Mouse (Mus musculus) stomach, embryonic 16.5 days (tissue): ENCODE results near the gene Snapc1. TPM values are rescaled to one million over a fixed set of nuclear protein-coding genes. Genes with fewer than 3 reads are reported as not detected.
A peak's percentile ranks its signal among the peaks of the same experiment; 100 is the strongest.

Experiments used
- ATAC-seq: fragments of 200-750 bp; cut with Nextera tagmentation; 2 replicates; pipeline ENCODE4 v1.8.0; 2017; ENCODE audit warnings: moderate number of reproducible peaks, moderate TSS enrichment; ENCODE audit not compliant: insufficient read depth, low FRiP score
- H3K27ac ChIP-seq: fragments of 300-500 bp; sonication (generic); 2 replicates; pipeline ENCODE4 v1.5.1; 2014; ENCODE audit warnings: low read length
- H3K27me3 ChIP-seq: fragments of 300-500 bp; sonication (generic); 2 replicates; pipeline ENCODE4 v1.6.1; 2014; ENCODE audit warnings: low read length, control low read depth, mixed read lengths; ENCODE audit not compliant: control insufficient read depth, insufficient read depth
- H3K36me3 ChIP-seq: fragments of 300-500 bp; sonication (generic); 2 replicates; pipeline ENCODE4 v1.6.1; 2014; ENCODE audit warnings: low read length; ENCODE audit not compliant: control insufficient read depth, insufficient read depth
- H3K4me1 ChIP-seq: fragments of 300-500 bp; sonication (generic); 2 replicates; pipeline ENCODE4 v1.6.1; 2014; ENCODE audit warnings: low read length, control low read depth, mixed read lengths; ENCODE audit not compliant: control insufficient read depth, insufficient read depth
- H3K4me2 ChIP-seq: fragments of 300-500 bp; sonication (generic); 2 replicates; pipeline ENCODE4 v1.6.1; 2014; ENCODE audit warnings: low read depth, low read length, mixed read lengths
- H3K4me3 ChIP-seq: fragments of 300-500 bp; sonication (generic); replicated peaks from 2 replicates; pipeline ENCODE4 v1.5.1; 2014; ENCODE audit warnings: mild to moderate bottlenecking, low read length
- H3K9ac ChIP-seq: fragments of 300-500 bp; sonication (generic); 2 replicates; pipeline ENCODE4 v1.6.1; 2014; ENCODE audit warnings: low read length
- H3K9me3 ChIP-seq: fragments of 300-500 bp; sonication (generic); replicated peaks from 2 replicates; pipeline ENCODE4 v1.6.1; 2016; ENCODE audit warnings: low read length, control low read depth; ENCODE audit not compliant: control insufficient read depth
- WGBS: fragments of 180-500 bp; shearing (Covaris S2); extraction: QIAGEN DNeasy Blood & Tissue Kit; methylation state at CpG from one replicate; pipeline ENCODE4 v1.1.7; 2014; 5-methylcytosine and 5-hydroxymethylcytosine counted together
- polyA plus RNA-seq: library from polyadenylated mRNA; unstranded; fragments of >200 nt; fragmentation: Nextera tagmentation; extraction: Ambion mirVana; gene quantifications from 2 replicates; pipeline ENCODE4 v1.2.1, GENCODE M21; 2015

Gene Snapc1
- polyA plus RNA-seq, 1 experiment from 2014 or later = 21.2 TPM

DNA sequence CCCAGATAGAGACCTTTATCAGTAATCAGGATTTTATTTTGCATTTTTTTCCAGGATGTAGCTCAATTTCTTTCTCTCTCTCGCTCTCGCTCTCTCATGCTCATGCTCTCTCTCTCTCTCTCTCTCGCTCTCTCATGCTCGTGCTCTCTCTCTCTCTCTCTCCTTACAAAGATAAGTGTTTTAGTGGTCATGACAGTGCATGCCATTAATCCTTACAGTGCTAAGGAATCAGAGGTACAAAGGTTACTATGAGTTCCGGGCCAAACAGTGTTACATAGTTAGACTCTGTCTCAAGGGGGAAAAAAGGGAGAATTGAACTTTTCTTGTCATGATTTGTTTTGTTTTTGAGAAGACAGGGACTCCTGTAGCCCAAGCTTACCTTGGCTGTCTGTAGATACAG, 15.4 kb downstream of the Snapc1 start:
- ATAC-seq = no peak
- WGBS = 83% methylated on average over 5 of the region's 5 CpGs

DNA sequence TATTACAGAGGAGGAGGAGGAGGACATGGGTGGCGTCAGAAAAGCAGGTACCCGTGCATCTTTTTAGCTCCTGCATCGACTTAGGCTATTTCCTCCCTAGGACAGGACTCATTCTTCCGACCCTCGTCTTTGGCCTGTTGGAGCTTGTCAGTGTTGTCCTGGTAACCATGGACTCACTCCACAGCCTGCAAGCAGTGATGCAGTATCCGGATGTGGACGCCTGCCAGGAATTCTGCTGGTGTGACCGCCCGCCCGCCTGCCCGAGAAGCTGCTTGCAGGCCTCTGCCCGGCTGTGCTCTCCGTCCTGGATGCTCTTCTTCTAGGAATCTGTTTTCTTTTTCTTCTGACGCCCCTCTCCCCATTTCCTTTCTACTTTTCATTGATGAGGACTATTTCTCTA, 18.3 kb downstream of the Snapc1 start:
- Histone ChIP-seq H3K27me3 (no peaks in the 10 kb centered on the region), H3K4me2 (no peak overlapping the region), H3K36me3 (peaks cover 10% of the 10 kb centered on the region), H3K9ac (no peak overlapping the region), H3K4me1 (no peaks in the 10 kb centered on the region), H3K4me3 (no peak overlapping the region), H3K9me3 (no peaks in the 10 kb centered on the region), H3K27ac (no peak overlapping the region)
- 56% methylated on average over 14 of the region's 14 CpGs for WGBS
- peak; percentile 68; the same call in 1 of the 2 replicates for ATAC-seq

More for the DNA sequence above, 15.4 kb downstream of the Snapc1 start:
- Histone ChIP-seq H3K4me3 (no peak overlapping the region), H3K4me1 (no peaks in the 10 kb centered on the region), H3K36me3 (peaks cover 10% of the 10 kb centered on the region), H3K9ac (no peak overlapping the region), H3K27ac (no peak overlapping the region), H3K4me2 (no peak overlapping the region), H3K27me3 (no peaks in the 10 kb centered on the region), H3K9me3 (no peaks in the 10 kb centered on the region)

DNA sequence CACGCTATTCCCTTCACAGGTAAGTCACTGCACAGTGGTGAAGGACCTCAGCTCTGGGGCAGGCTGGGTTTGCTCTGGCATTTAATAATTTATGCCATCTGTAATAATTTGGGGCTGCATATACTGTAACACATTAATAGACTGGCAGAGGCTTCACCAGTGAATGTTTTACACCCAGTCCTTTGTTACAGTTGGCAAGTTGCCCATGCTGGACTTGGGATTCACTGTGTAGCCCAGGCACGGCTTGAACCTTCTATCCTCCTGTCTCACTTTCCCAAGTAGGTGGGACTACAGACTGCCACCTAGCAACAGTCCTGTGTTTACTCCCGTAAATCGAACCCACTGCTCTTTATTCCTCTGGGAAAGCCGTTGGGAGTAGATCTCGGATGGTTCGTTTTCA, 22.0 kb downstream of the Snapc1 start:
- no peak overlapping the region for H3K27ac ChIP-seq
- ATAC-seq = no peak
- WGBS = 83% methylated on average over 7 of the region's 7 CpGs
- H3K4me2 ChIP-seq = no peak overlapping the region
- H3K4me1 ChIP-seq = no peaks in the 10 kb centered on the region
- no peaks in the 10 kb centered on the region for H3K36me3 ChIP-seq
- no peaks in the 10 kb centered on the region for H3K27me3 ChIP-seq
- no peak overlapping the region for H3K9ac ChIP-seq
- H3K4me3 ChIP-seq = no peak overlapping the region
- H3K9me3 ChIP-seq = no peaks in the 10 kb centered on the region

DNA sequence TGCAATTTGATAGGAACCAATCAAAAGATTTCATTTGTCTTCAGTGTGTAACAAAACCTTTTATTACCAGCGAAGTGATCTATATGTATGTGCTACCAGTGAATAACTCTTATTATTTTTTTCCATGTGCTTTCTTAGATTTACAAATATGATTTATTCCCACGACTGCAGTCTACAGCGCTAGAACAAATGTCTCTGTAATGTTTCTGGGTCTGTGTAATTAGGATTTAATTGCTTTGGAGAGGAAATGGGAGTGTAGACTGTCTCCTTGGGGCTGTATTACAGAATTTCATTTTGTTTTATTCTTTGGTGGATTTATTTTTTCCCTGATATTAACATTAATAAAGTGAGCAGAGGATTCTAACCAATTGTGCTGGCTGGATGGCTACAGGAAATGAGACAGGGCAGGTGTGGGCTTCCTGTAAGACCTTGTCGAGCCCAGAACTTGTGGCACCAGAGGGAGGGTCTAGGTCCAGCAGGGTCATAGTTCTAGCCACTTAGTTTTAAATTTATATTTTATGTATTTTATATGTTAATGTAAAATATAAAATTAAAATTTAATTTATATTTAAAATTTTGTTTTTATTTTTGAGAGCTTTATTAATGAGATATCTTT, 24.2 kb downstream of the Snapc1 start:
- Histone ChIP-seq H3K9ac (no peak overlapping the region), H3K27me3 (no peaks in the 10 kb centered on the region), H3K27ac (no peak overlapping the region), H3K36me3 (no peaks in the 10 kb centered on the region), H3K9me3 (no peaks in the 10 kb centered on the region), H3K4me1 (no peaks in the 10 kb centered on the region), H3K4me2 (no peak overlapping the region), H3K4me3 (no peak overlapping the region)
- 78% methylated on average over 4 of the region's 4 CpGs for WGBS
- ATAC-seq = no peak

DNA sequence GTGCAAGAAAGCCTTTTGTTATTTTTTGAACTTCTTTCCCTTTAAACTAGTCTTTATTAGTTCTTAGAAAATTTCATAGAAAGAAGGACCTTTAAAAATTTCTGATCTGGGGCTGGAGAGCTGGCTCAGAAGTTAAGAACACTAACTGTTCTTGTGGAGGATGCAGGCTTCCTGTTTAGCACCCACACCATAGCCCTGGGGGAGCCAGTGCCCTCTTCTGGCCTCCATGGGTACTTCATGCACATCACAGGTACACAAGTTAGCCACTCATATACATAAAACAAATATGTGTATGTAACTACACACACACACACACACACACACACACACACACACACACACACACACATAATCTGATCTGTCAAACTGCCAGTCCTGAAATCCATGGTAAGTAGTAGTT, 25.3 kb downstream of the Snapc1 start:
- no peaks in the 10 kb centered on the region for H3K36me3 ChIP-seq
- H3K4me3 ChIP-seq = no peak overlapping the region
- H3K27ac ChIP-seq = no peak overlapping the region
- no peak overlapping the region for H3K9ac ChIP-seq
- H3K4me2 ChIP-seq = no peak overlapping the region
- no peaks in the 10 kb centered on the region for H3K4me1 ChIP-seq
- no peaks in the 10 kb centered on the region for H3K9me3 ChIP-seq
- ATAC-seq = no peak
- H3K27me3 ChIP-seq = no peaks in the 10 kb centered on the region

DNA sequence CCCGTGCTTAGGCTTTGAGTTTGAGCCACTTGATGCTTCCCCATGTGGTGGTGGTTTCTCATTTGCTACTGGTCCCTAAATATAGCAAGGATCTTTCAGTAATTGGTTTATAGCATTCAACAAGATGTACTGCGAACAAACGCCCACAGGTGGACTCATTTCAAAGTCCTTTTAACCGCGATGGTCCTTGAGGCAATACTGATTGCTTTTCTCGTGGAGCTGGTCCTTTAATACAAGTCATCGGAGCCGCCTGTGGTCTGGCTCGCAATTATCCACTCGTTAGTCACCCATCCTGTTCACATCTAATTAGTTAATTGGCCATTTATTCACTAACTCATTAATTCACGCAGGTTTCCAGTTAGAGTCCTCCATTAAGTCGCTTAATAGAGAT, 32.6 kb downstream of the Snapc1 start:
- no peak for ATAC-seq
- Histone ChIP-seq H3K9ac (no peak overlapping the region), H3K27me3 (peaks cover 21% of the 10 kb centered on the region), H3K4me1 (no peaks in the 10 kb centered on the region), H3K9me3 (no peaks in the 10 kb centered on the region), H3K36me3 (no peaks in the 10 kb centered on the region), H3K27ac (no peak overlapping the region), H3K4me2 (no peak overlapping the region), H3K4me3 (peak overlapping the region; percentile 52; the same call in 1 of the 2 replicates)
- WGBS = 63% methylated on average over 12 of the region's 12 CpGs

DNA sequence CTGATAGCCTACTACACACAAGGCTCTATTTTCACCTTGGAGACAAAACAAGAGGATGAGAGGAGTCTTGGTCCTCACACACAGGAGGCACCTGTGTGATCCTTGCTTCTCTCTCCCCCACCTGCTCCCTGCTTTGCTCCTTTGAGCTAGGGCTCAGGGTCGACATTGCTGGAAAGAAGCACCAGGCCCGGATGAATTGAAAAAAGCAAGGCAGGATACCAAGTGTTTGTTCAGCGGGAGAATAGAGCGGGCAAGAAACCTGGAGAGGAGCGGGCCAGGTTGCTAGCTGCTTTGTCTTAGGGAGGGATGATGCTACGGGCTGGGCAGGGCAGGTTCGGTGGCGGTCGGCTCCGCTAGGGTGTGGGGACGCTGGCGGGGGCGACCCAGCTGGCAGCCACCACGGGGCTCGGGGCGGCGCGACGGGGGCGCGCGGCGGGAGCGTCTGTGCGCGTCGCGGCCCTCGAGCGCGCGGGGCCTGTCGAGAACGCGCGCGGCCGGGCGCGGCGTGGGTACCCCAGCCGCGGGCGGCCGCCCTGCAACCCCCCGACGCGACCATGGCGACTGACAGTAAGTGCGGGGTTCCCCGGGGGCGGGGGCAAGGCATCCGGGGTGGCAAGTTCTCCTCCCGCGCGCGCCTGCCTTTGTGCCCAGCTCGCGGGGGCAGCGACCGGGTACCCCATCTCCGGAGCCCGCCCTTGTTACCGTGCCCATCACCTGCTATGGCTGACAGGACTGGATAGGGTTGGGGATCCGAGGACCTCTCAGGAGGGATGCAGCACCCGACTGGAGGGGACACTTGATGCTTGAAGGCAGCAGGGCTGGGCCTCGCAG, 33.2 kb downstream of the Snapc1 start, which contains the start of gene Syt16:
Gene Syt16 (plus strand): TSS at position 365 of the 831 bp plus-strand sequence.
- H3K4me3 ChIP-seq = peak within 1 kb of the TSS; percentile 52
- H3K36me3 ChIP-seq = no peaks in the 10 kb centered on the region
- no peaks in the 10 kb centered on the region for H3K9me3 ChIP-seq
- H3K4me1 ChIP-seq = no peaks in the 10 kb centered on the region
- H3K27ac ChIP-seq = no peak within 1 kb of the TSS
- H3K9ac ChIP-seq = peak within 1 kb of the TSS; percentile 63
- WGBS = 2% methylated on average over 61 of the region's 67 CpGs
- peaks cover 21% of the 10 kb centered on the region for H3K27me3 ChIP-seq
- no peak for ATAC-seq
- H3K4me2 ChIP-seq = peak within 1 kb of the TSS; percentile 90

DNA sequence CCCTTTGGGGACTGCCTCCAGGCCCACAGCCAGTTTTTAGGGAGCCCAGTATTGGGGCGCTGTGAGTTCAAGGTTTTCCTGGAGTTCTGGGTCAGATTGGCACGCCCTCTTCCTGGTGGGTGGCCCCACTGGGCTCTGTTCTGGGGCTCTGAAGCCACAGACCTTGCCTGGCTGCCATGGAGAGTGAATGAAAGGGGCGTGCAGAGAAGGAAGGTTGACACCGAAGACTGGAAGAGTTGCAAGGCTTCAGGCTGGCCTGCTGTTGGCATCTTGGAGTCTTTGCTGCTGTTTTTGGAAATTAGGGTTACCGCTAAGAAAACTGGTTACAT, 33.8 kb downstream of the Snapc1 start:
- H3K9ac ChIP-seq = peak overlapping the region; percentile 63
- peak overlapping the region; percentile 52 for H3K4me3 ChIP-seq
- H3K36me3 ChIP-seq = no peaks in the 10 kb centered on the region
- ATAC-seq = no peak
- H3K27me3 ChIP-seq = peaks cover 21% of the 10 kb centered on the region
- no peak overlapping the region for H3K27ac ChIP-seq
- WGBS = 46% methylated on average over 5 of the region's 5 CpGs
- H3K9me3 ChIP-seq = no peaks in the 10 kb centered on the region
- peak overlapping the region; percentile 90 for H3K4me2 ChIP-seq
- no peaks in the 10 kb centered on the region for H3K4me1 ChIP-seq

DNA sequence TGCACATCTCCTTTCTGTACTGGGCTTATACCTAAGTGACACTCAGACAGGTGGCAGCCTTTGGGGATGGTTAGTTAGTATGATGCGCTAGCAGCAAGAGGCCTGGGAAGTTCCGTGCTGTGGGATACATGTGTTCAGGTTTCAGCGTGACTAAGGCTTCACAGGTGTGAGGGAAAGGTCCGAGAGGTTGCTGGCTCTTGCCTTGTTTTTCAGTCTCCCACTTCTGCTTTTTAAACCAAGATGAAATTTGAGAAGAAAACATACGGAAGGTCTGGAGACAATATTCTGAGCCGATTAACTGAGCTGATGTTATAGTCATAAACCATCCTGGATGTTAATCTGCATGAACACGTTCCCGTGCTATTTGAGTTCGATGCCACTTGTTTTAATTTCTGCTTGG, 38.2 kb downstream of the Snapc1 start:
- Histone ChIP-seq H3K27me3 (peaks cover 15% of the 10 kb centered on the region), H3K4me3 (no peak overlapping the region), H3K9ac (no peak overlapping the region), H3K27ac (no peak overlapping the region), H3K4me2 (no peak overlapping the region), H3K4me1 (no peaks in the 10 kb centered on the region), H3K36me3 (no peaks in the 10 kb centered on the region), H3K9me3 (no peaks in the 10 kb centered on the region)
- WGBS = 87% methylated on average over 9 of the region's 9 CpGs
- no peak for ATAC-seq
